Mouse (Mus musculus): ENCODE data around the gene Snx9.

DNA sequence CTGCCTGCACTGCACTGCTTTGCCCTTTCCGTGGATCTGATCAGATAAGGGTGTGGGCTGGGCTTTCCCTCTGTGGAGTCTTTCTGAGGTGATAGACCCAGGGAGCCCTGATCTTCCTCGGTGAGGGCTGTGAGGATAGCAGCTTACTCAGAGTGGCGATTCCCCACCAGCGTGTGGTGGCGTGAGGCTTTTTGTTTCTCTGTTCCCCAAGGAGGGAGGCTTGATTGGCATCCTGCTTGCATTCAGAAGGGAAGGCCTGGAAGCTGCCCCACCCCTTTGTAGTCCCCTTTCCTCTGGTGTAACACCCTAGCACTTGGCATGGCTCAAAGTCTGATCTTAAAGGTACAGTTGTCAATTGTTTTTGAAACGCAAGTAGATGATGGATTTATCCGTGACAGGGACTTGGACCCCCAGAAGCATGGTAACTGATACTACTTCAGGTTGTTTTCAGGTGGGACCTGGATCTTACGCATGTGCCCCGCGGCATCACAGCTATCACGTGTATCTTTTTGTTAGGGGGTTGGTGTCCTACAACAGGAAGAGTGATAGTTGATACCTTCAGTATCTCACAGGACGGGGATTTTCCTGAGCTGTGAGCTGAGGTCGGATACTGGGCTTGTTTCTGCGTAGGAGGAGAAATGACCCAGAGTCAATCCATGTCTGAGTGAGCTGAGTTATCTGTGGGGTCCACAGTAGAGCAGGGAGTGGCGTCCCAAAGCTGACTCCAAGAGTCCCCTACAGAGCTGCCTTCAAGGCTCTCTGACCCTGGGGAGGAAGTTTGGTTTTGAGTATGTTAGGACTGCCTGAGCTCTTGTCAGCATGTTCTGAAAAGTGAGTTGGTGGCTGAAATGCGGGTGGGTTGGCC, 136.2 kb downstream of the Snx9 start:
- no peak for TF ChIP-seq CTCF (IDR thresholded peaks at IDR 0.05; ENCODE audit: low read depth, low read length)
- no peak for TF ChIP-seq GATA1 (IDR thresholded peaks at IDR 0.05; ENCODE audit: borderline replicate concordance, low read length)
- TF ChIP-seq GATA2 (IDR thresholded peaks at IDR 0.05; ENCODE audit: borderline replicate concordance, low read depth, low read length) = no peak
- TF ChIP-seq TAL1 (conservative IDR thresholded peaks at IDR 0.05; ENCODE audit: low read depth, low read length) = no peak
- TF ChIP-seq POLR2AphosphoS5 (IDR thresholded peaks at IDR 0.05; ENCODE audit: insufficient replicate concordance, low read depth, low read length) = no peak

Data from G1E (cell line).